Mouse (Mus musculus) activated CD4-positive, CD25-positive, alpha-beta regulatory T cell, adult 4 months (primary cell): ENCODE results near the gene Dnase1l3. TPM values are rescaled to one million over a fixed set of nuclear protein-coding genes. Genes with fewer than 3 reads are reported as not detected.

Source experiments
- ATAC-seq: one replicate; pipeline ENCODE4 v1.8.0; 2017
- polyA plus RNA-seq, 2 experiments: library from polyadenylated mRNA; unstranded; fragments of 100-300 nt; shearing (Covaris generic); gene quantifications; one replicate each; pipeline ENCODE4 v1.2.1; 2017

The Dnase1l3 gene
- polyA plus RNA-seq, 2 experiments from 2014 or later = 2.6 to 4.1 TPM

GRCm38 (mm10) chr14:7932151-7932550, 62.2 kb downstream of the Dnase1l3 start:
- no peak for ATAC-seq

- ATAC-seq = no peak
Measured at GRCm38 (mm10) chr14:7929029-7929428, 65.3 kb downstream of the Dnase1l3 start.

GRCm38 (mm10) chr14:7928362-7928761, 66.0 kb downstream of the Dnase1l3 start:
- no peak for ATAC-seq

GRCm38 (mm10) chr14:7923635-7924034, 70.7 kb downstream of the Dnase1l3 start:
- ATAC-seq = no peak

- ATAC-seq = no peak
Measured at GRCm38 (mm10) chr14:7921459-7921858, 72.9 kb downstream of the Dnase1l3 start.

- no peak for ATAC-seq
Measured at GRCm38 (mm10) chr14:7919921-7920320, 74.5 kb downstream of the Dnase1l3 start.

GRCm38 (mm10) chr14:7919309-7919708, 75.1 kb downstream of the Dnase1l3 start:
- ATAC-seq = no peak

- no peak for ATAC-seq
Measured at GRCm38 (mm10) chr14:7918150-7918991, 76.0 kb downstream of the Dnase1l3 start.

Other genes with a start within 250 kb of the Dnase1l3 start
- gene Gm26661, start 203.0 kb downstream of the Dnase1l3 start, polyA plus RNA-seq = not detected
- gene Flnb, start 176.6 kb downstream of the Dnase1l3 start, polyA plus RNA-seq = 1 to 10 TPM; 5.1 to 6.6 TPM
- gene Gm45521, start 37.3 kb downstream of the Dnase1l3 start, polyA plus RNA-seq = not detected
- 10 to 100 TPM; 22.2 to 25.5 TPM for gene Abhd6, start 8.3 kb upstream of the Dnase1l3 start, polyA plus RNA-seq
- gene Rpp14, start 85.8 kb upstream of the Dnase1l3 start, polyA plus RNA-seq = 10 to 100 TPM; 35.2 to 38.5 TPM
- 10 to 100 TPM; 31.6 to 42.7 TPM for gene Pxk, start 103.6 kb upstream of the Dnase1l3 start, polyA plus RNA-seq
- 100 to 1,000 TPM; 117 to 121 TPM for gene Pdhb, start 178.5 kb upstream of the Dnase1l3 start, polyA plus RNA-seq
- gene Kctd6, start 219.6 kb upstream of the Dnase1l3 start, polyA plus RNA-seq = 1 to 10 TPM; 3.2 to 4.5 TPM